Mouse (Mus musculus) cerebellum, adult 11-12 months (tissue): ENCODE data around the gene Sirt5.
A peak's percentile ranks its signal among the peaks of the same experiment; 100 is the strongest.

Experiments used
- DNase-seq: peaks from one replicate; pipeline ENCODE4 v3.0.0; 2022

Gene Sirt5

DNA sequence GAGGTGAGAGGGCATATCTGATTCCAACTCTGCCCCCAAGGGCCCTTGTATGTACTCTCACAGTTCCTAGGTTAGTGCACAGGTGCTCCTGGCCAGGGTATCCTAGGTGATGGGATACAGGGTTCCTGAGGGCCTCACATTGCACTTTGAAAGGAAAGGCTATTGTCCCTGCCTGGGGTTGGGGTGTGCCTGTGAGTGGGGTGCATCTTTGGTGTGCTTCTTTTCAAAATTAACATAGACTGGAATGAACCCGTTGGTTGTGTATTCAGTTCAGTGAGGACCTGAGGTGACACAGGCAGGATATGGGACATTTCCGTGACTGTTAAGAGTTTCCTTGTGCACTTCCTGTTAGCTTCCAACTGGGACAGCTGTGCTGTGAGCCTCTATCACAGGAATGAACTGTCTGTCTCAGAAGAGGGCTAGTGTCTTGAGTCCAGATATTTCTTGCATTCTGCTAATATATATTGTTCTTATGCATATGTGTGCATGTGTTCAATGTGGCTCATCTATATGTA lies 9.7 kb downstream of the Sirt5 start:
- no peak for DNase-seq

DNA sequence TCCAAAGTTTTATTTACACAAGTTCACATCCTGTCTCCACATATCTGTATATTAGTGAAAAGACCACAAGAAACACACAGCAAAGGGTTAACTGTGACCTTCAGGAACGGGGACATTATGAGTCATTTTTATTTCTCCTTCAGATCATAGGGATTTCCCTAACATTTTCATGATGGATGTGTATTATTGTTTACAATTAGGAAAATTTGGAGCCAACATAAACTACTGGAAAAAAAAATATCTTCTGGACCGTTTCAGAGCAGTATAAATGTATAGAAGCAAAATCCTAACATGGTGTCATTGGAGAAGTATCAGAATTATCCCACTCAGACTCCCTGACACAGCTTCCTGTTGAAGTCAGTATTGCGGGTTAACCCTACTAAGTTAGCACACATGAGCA lies 14.7 kb downstream of the Sirt5 start:
- DNase-seq = no peak

DNA sequence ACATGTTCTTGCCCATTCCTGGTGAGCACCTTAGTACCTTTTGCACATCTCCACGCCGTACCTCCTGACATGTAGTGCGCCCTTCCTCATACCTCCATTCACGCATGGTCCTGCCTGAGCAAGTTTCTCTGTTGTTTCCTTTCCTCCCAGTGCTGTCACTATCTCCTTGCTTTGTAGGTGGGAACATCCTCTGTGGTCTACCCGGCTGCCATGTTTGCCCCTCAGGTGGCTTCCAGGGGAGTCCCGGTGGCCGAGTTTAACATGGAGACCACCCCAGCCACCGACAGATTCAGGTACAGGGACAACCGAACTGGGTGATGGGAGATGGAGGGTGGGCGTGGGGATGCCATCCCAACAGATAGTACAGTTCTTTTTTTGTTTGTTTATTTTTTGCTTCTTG lies 20.0 kb downstream of the Sirt5 start:
- DNase-seq = no peak

DNA sequence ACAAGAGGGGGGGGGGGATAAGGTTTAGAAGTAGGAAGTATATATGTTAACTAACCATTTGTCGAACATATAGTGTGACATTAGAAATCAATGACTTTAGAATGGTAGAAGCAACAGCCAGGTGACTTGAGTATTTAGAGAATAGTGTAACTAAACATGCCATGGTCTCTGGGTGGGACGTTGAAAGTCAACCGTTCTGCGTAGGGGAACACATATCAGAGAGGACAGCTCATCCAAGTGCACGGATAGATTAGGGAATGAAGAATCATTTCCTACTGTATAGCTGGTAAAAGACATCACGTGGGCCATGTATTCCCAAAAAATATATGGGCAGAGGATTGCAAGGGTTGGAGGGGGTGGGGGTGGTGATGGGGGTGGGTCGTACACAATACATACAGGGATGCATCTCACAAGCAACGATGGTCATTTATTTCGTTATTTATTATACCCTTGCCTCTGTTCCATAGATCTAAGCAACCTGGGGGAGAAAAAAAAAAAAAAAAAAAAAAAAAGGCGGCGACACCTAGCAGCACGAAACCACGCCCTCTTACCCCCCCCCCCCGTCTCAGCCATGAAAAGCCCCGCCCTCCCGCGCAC lies 32.5 kb downstream of the Sirt5 start:
- DNase-seq = peak; percentile 28

DNA sequence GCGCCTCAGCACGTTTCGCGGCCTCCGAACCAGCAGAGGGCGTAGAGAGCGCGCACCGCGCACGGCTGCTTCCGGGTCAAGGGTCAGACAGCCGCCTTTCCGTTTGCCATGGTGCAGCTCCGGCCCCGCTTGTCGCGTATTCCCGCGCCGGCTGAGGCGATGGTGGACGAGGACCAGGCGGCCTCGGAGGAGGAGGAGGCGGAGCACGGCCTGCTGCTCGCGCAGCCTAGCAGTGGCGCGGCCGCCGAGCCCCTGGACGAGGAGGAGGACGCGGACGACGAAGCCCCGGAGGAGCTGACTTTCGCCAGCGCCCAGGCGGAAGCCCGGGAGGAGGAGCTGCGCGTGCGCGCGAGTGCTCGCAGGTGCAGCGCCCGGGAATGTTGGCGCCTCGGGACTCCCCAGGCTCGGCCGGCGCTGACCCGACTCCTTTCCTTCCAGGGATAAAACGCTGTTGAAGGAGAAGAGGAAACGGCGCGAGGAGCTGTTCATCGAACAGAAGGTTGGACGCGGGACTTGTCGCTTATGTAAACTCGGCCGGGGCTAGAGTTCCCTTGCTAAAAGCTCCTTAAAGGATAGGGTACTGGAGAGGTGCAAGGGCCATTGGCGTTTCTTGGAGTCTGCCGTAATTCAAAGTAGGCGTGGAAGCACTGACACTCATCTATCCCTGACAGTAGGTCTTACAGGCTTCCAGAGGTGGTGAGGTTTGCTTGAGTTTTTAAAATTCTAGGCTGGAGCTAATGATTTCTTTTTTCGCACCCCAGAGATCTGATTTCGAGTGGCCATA lies 33.2 kb downstream of the Sirt5 start, which contains the start of gene Nol7:
Gene Nol7, plus strand, starts transcription at position 94 of the 784 bp plus-strand sequence.
- peak; percentile 93 for DNase-seq

DNA sequence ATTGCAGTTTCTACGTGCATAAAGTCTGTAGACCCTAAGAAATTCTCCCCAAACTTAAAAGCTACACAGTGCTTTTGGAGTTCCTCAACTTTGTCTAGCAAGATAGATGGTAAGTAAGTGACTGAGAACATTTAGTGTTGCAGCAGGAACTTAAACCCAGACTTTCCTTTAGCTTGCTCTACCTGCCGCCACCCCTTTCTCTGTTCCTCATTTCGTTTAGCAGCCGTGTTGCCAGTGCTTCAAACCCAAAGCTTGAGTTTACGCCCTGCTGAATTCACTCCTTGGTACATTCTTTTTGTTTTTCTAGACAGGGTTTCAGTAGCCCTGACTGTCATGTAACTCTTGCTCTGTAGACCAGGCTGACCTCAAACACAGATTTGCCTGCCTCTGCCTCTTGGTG lies 34.3 kb downstream of the Sirt5 start:
- DNase-seq = no peak

DNA sequence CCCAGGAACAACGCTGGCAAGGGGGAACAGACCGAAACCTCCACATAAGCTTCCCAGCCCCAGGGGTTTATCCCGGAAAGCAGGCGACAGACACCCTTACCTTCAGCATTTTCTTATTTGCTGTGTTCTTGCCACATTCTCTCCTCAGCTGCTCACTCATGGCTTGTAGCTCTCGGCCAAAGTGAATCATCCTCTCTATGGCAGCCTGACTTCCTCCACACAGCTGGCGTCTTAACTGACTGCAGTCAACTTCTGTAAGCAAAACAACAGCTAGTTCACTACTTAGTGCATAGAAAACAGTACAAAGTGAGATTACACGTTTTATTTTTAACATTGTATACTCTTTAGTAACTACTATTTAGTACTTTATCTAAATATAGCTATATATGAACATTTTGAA lies 47.0 kb downstream of the Sirt5 start:
- no peak for DNase-seq

DNA sequence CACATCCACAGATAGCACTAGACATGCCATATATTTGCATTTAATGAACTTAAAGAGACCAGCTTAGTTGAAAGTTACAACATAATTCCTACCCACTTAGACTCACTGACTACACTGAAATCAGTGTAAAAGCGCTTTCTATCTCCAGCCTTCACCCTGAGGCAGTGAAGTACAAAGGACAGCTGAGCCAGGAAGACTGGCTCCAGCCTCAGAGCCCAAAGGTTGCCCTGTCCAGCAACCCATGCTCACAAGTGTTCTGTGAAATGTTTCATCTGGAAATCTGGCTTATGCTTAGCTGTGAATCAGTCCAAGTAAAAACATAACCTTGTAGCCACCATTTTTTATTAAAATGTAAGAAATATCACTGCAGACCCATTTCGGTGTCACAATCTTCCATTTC lies 48.3 kb downstream of the Sirt5 start:
- no peak for DNase-seq

DNA sequence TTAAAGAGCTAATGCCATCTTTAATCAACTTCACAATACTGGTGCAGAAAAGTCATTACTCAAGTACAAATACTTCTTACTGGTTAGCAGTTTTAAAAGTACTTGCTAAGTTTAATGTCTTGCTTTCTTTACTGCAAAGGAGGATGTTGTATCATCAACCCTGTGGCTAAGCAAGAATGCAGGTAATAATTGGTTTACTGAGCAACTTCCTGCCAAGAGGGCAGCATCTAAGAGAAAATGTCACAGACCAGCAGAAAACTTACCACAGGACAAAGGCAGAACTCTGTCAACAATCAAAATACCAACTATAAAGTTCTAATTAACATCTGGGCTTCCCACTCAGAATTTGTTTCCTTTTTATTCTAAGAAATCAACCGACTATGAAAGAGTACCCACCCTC lies 50.0 kb downstream of the Sirt5 start:
- DNase-seq = no peak

DNA sequence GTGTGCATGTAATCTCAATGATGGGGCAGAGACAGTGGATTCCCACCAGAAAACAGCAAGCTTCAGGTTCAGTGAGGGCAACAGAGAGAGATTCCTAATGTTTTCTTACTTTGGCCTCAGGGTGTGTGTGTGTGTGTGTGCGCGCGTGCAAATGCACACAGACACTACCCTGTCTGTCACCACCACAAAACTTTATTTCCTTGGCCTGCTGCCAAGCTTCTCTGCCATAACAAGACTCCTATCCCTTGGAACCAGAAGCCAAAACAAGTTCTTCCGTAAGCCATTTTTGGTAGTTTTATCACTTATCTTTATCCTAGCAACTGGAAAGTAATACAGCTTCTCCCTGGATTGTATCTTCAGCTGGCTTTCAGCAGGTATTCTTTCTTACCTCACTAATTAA lies 63.1 kb downstream of the Sirt5 start:
- no peak for DNase-seq

DNA sequence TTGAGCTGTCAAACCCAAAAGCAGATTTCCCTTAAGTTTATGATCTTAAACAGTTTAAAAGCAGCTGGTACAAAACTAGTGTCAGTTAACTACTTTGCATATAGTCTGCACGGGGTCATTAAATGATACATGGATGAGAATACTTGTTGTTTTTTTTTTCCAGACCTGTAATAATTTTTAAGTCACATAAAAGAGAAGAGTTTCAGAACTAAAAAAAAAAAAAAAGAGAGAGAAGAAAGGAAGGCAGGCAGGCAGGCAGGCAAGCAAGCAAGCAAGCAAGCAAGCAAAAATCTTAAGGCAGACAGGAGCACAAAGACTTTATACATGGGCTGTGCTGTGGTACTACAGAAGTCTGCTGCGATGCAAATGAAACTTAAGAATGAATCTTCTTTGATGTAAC lies 68.1 kb downstream of the Sirt5 start:
- no peak for DNase-seq

DNA sequence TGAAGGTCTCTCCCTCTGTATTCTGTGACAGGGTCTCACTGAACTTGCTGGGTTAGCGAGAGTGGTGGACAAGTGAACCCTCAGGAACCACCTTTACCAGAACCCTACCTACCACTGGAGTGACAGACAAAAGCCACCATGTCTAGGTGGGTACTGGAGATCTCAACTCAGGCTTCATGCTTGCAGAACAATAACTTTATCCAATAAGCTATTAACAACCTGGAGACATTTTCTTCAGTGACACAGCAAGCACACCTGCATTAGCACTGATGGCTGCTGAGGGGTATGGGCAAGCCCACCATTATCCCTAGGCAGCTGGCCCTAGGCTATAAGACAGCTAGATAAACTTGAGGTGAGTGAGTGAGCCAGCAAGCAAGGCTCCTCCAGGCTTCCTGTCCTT lies 75.1 kb downstream of the Sirt5 start:
- DNase-seq = no peak

DNA sequence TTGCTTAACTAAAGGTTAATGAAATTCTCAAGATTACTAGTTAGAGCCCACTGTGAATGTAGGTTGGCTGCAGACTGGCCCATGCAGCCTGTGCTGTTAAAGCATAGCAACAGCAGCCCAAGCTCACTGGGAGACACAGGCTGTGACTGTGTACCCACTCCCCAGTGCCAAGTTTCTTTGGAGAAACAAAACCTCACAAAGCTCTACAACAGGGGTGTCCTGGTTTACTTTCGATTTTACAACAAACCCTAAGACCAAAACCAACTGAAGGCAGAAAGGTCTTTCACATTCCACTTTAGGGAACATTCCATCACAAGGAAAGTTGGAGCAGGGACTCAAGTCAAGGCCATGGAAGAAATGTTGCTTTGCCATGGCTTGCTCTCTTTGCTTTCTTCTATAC lies 77.3 kb downstream of the Sirt5 start:
- DNase-seq = no peak

DNA sequence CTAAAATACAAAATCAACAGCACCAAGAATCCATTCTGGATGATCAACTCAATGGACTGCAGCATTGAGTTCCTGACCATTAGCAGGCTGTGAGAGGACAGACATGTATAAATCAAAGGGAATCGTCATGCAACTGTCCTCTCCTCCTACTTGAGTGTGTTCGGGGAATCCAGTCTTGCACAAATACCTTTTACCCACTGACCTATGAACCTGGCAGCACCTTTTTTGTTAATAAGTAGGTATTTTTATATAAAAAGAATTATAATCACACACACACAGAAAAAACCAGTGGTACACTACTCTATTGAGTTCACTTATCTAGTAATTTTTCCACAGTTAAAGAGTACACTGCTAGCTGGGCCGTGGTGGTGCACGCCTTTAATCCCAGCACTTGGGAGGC lies 78.4 kb downstream of the Sirt5 start:
- no peak for DNase-seq

DNA sequence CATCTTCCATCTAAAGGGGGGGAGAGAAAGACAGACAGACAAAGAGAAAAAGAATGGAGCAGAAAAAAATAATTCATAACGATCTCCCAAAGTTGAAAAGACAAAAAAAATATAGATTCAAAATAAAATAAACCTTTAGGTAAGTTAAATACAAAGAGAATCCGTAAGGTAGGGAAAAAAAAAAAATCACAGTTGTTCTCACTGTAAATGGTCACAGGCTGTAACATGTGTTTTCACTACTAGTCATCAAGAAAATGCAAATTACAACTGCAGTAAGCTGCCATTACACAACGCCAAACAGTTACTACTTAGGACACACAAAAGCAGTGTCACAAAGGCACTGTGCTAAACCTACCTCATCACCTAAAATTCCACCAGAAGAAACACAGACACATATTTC lies 79.4 kb downstream of the Sirt5 start:
- DNase-seq = no peak
